Mouse (Mus musculus) brain, embryonic 14.5 days (tissue): Measurements from ENCODE around the gene Nrip2.

Source experiments
- CTCF ChIP-seq: fragments of 200-500 bp; IDR thresholded peaks from 2 replicates; pipeline ENCODE4 v1.5.1; 2012; ENCODE audit warnings: inconsistent platforms, mild to moderate bottlenecking, moderate library complexity, borderline replicate concordance; ENCODE audit not compliant: insufficient read depth, insufficient read length; ENCODE audit errors: extremely low read depth
- POLR2A ChIP-seq: fragments of 200-500 bp; IDR thresholded peaks from 2 replicates; pipeline ENCODE4 v1.6.1; 2012; ENCODE audit warnings: mild to moderate bottlenecking, inconsistent platforms, borderline replicate concordance; ENCODE audit not compliant: poor library complexity, insufficient read depth, insufficient read length, severe bottlenecking; ENCODE audit errors: extremely low read depth

DNA sequence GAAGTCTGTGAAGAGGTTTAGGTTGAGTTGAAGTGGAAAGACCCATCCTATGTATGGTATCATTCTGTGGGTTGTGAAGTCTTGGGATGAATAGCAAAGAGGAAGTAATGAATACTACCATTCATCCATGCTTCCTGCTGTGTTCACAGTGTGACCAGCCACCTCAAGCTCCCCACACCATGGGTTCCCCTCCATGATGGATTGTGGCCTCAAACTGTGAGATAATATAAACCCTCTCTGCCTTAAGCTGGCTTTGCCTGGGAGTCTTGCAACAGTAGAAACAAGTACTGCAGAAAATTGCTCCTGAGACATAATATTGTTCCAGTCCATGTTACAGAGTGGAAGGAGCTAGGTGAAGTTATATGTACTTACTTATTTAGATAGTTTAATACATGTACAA, 62.5 kb downstream of the Nrip2 start:
- TF ChIP-seq CTCF (no peak), POLR2A (no peak)
